Mouse (Mus musculus) cerebellum, postnatal 14 days (tissue): ENCODE measurements at regions not wholly inside any gene's neighbourhood (a gene's known extent, or its start where the extent isn't known, plus 50 kb on each side); places are given as distances from the start of the nearest gene placed in this dataset.
"Not testable (repeated sequence)": the region's sequence is repeated elsewhere in the genome, so short reads cannot be mapped to it uniquely, and the experiment has no call there.

Source experiments
- DNase-seq, 2 experiments: peaks; one replicate each; pipeline ENCODE4 v3.0.0; 2021; ENCODE audit warnings: mixed read lengths in 2 of 2

DNA sequence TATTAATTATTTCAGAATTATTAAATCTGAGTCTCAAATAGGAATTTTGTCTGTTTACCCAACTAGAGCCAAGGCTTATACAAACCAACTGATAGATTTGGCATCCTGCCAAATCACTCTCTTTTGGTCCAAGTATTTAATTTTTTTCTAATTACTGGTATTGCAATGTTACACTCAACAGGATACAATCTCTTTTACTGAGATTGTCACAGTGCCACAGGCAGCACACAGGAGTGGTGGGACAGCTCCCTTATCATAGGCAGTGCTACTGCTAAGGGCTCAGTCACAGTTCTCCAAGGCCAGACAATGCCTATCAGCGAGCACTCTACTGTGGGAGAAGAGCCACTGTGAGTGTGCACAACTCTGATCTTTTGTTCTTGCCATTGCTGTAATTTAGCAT is 396.9 kb downstream of the Med10 start:
- peak in 1 of 2 experiments; percentile 44 for DNase-seq

DNA sequence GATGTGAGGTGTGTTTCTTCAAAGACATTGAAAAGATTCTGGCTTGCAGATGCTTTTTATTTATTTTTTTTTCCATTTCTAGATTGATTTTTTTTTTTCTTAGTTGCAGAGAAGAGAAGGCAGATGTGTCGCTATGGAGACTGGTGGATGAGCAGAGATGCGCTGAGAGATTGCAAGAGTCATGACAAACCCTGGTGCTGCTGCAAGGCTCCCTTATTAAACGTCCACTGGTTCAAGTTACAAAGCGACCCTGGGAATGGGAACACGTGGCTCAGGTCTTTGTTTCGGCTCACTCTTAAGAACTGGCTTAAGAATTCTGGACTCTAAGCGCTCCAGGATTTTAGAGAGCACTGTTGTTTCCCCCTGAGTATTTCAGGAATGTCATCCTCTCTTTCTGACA is 403.1 kb downstream of the Med10 start:
- no peak for DNase-seq

DNA sequence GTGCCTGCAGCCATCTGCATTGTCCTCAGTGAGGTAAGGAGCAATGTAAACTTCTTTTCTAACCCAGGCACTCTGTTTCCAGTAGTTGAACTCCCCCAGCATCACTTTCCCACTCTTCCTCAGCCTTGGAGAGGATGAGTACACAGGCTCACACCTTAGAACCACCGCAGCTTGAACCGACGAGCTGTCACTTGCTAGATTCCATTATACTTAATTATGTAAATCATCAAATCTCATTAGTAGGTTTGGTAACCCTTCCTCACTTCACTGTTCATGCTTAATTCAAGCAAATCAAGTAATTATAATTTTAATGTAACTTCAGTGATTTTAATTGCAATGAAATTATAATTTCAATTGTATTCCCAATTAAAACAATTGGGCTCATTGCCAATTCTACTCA is 408.0 kb downstream of the Med10 start:
- DNase-seq = no peak

DNA sequence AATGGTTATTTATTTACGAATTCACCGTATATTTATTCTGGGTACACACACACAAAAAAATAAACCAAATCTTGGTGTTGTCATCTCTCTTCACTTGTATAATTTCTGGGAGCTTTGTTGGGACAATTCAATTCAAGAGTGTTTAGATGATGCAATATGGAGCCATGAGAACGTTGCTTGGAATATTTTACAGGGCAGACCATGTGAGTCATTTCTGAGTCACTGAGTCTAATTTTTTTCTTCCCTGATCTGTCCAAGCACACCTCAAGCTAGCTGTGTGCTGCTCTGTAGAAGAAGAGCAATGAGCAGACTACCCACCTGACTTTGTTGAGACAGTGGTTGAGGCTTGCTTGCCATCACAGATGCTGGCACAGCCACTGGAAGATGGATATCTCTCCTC is 410.8 kb downstream of the Med10 start:
- no peak for DNase-seq

DNA sequence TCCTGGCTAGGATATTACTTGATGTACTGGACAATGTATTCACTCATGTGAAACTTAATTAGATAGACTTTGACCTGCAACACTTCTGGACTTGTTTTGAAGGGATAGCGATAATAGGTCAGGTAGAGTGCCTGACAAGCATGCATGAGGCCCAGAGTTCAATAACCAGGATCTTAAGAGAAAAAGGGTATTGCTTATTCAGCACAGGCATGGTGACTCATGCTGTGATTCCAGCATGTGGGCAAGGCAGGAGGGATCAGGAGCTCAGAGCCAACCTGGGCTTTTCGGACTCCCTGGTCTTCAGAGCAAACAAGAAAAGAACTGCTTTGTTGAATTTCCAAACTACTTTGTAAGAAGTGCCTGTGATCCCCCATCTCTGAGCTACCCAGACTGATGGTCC is 411.4 kb downstream of the Med10 start:
- no peak for DNase-seq

DNA sequence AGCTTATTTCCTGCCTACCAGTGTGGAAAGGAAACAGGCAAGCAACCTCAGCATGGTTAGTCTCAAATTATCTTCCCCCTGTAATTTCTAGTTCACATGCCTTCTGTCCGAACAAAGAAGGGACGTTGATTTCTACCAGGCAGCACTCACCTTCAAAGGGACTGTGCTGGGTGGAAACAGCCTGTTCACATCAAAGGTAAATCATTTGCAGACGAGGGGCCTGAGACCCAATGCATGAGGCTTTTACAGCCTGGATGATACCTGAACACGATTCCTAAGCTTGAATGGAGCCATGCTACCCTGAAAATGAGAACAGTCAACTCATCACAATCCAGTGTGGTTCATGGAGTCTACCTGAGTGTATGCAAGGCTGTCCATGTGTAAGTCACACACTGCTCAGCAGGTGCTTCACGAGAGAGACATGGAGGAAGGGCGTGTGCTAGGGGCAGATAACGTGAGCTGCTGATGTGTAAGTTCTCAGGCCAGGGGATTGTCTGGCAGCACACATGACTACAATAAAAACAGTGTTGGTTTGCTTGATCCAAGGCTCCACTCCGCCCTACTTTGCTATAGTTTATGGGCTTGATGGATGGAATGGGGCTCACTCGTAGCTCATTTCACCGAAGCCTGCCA is 411.9 kb downstream of the Med10 start:
- no peak for DNase-seq

DNA sequence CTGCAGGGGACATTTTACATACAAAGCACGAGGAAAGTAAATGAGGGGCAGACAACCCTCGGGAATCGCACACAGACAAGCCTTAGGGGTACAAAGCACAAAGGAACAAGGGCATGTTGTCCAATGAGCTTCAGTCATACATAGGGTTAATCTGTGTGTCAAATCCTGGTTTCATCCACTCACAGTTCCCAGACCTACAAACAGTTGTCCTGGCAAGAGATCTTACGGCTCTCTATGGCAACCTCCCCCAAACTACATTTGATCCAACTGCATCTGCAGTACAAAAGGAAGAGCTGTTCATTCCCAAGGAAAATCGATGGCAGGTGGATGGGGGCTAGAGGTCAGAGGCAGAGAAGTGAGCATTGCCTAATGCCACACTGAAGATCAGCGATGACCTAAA is 413.9 kb downstream of the Med10 start:
- no peak for DNase-seq

DNA sequence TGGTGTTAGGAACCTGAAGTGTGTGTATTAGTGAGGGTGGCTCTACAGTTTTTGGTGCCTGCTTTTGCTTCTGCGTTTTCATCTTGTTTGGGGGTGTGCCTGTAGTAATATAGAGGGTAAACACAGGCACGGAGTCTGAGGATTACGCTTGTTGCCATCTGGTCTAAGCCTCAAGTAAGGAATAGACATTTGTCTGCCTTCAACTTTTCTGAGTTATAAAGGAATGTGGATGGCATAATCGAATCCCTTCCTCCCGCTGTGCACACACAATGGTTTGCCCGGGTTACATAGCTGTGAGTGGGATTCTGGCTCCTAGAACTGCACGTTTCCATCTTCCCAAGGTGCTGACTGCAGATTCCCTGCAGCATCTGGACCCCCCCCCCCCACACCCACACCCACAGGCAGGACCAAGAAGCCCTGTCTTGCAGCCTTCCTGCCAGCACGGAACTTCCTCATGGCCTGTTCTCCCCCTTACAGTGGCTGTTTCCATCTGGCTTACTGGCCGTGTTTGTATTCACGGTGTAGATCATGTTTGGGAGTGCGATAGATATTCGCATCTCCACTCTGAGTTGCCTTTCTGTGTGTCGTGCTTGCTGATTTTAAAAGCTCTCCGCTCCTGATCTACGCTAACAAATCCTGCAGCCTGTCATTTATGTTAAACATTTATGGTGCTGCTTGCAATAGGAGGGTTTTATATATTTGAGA is 415.4 kb downstream of the Med10 start:
- DNase-seq = no peak

DNA sequence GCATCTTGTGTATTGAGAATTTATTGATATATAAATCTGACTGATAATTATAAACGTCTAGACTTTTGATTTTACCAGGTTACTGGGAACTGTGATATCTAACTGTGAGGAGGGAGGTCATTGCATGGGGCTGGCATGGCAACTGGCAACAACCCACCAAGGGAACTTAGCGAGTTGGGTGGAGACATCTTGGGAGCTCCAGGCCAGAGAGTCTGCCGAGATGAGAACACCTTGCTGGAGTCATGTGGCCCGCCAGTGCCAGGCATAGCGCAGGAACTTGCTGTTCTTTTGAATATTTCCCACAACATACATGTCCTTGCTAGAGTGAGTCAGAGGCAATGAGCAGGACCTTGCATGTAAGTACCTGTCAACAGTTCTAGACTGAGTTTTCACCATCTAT is 413.9 kb downstream of the Ice1 start:
- DNase-seq = no peak

DNA sequence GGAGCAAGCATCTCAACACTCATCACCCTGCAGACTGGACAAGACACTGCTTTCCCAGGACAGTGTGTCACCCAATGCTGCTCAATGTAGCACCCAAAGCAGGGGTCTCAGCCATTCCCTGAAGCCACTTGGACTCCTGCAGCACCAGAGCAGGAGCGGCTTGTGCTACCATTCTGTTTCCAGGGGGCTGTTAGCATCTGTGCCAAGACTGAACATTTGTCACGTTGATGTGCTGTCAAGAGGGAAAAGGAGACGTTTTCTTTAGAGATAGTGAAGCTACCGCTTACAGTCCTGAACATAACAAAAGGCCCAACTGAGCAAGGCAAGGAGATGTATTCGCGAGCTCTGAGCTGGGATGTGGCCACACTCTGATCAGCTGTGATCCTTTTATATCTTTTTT is 410.3 kb downstream of the Ice1 start:
- no peak for DNase-seq

DNA sequence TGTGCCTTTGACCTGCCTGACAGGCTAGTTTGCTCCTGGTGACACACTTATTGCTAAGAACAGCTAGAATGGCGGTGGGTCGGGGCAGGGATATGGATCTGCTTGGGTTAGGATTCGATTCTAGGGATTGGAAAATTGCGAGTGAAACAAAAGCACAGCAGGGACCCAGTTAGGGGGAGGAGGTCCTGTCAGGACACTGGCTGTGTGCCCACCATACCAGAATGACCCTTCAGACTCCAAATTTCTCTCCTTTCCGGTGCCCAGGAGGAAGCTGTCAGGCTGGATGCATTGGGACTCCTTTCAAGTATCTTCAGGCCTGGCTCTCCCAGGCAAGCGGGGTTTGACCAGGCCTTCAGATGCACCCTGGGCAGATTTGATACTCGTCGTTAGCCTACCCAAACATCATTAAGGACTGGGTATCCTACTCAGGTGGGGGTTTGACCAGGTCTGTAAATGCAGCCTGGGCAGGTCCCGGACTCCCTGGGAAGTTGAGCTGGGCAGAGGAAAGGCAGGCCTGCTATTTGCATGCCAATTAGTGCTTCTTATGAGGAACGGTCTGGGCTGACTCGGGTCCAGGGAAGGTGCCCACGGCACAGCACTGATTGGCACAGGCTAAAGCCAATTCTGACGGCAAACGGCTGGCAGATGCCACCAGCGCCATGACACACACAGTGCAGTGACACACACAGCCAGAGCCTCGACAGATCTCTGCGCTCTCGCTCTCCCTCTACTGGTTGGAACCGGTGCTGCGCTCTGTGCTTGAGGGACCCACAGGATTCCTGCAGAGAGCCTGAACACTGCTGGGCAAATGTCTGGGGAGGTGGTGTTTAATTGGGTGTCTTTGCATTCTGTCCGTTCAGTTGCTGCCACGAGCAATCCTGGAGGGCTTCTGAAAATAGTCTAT is 403.3 kb downstream of the Ice1 start:
- peak; percentile 97 to 98 for DNase-seq

DNA sequence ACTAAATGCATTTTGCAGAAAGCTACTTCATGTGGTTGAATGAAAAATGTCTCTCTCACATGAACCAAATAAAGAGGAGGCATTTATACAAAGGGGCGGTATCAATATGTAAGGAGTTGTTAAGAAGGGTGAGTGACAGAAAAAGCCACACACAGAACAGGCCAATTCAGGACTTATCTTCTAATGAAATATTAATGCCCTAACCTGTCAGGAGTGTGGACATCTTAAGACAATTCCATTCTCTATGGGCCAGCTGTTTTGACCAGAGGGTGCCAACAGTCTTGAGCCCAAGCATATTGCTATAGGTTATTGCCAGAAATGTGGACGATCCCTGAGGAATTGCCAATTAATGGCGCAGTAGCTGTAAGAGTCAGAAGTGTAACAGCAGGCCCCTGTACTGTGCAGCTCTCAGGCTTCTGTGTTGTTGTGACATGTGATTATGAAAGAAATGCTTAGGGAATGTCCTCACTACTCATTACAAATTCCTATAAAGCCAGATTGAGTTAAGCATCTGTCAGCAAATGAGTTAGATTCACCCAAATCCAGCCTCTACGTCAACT is 393.8 kb downstream of the Ice1 start:
- no peak for DNase-seq

DNA sequence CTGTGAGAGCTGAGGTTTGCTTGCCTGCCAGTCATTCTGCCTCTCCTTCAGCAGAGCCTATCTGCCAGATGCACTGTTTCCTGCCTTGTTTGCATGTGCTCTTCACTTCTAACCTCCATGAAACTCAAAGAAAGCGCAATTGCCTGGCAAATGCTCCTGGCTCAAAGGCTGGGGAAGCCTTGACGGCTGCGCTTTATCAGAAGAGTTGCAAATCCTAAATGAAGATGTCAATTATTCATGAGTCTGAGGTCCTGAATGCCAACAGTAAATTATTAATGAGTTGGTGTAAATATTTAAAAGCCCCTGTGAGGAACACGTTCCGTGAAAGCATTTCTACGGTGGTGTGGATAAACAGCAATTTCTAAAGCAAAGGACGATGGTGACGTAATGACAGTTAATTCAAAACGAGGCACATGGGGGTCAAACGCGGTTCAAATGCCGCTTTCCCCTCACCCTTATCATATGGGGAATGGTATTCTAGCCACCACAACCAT is 377.4 kb downstream of the Ice1 start:
- DNase-seq = no peak

DNA sequence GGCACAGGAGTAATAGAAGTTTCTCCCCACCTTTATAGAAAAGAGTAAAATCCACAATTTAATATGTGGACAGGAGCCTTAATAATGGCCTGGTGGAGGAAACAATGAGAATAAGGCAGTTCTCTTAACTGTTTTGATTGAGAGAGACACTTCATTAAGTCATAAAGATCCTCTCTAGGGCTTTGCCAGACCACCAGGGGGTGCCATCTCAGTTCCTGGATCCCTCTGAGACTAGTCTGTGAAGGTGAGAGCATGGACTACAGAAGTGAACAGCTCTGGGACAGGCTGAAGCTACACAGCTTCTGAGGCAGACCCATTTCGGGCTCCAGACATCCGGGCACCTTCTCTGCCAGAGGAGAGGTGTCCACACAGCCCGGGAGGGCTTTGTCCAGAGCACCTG is 373.8 kb downstream of the Ice1 start:
- DNase-seq = no peak

DNA sequence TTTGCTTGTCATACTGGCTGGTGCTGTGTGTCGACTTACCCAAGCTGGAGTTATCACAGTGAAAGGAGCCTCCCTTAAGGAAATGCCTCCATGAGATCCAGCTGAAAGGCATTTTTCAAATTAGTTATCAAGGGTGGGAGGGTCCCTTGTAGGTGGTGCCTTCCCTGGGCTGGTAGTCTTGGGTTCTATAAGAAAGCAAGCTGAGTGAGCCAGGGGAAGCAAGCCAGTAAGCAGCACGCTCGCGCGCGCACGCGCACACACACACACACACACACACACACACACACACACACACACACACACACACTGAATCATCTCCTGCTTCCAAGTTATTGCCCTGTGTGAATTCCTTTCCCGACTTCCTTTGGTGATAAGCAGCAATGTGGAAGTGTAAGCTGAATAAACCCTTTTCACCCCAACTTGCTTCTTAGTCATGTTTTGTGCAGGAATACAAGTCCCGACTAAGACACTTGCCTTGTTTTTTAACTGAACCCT is 360.5 kb downstream of the Ice1 start:
- DNase-seq = not testable (repeated sequence)

DNA sequence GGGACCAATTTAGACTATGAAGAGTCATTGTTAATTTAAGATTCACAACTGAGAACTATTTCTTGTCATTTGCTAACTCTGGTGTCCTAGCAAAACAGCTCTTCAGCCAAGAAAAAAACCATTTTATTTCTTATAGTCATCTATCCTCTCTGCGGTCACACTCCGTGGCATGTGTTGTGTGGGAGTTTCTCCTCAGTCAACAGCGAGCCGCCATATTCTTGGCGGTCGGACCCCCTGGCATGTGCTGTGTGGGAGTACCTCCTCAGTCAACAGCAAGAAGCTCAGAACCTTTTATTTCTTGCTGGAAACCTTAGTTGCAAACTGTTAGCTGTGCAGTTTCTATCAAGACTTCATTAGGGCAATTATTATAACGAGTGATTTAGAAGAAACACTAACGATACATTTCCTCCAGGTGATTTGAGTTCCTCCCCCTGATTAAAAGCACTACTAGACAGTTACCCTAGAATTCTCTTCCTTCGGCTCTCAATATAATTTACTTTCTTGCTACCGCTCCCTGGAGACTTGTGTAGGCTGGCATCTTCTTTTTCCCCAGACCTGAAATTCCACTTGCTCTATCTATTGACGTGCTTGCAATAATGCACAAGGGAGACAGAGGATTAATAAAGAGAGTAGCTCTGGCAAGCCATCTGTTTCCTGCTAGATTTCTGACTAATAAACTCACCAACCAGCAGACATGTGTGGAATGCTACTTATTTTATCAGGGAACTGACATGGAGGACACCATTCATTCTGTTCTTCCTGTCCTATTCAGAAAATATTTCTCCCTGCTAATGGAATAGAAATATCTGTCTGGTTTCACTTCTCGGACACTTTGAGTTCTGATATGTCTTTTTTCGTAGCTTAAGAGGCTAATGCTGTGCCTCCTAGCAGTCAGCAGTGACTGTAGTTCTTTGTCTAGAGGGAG is 359.5 kb downstream of the Ice1 start:
- DNase-seq = no peak

DNA sequence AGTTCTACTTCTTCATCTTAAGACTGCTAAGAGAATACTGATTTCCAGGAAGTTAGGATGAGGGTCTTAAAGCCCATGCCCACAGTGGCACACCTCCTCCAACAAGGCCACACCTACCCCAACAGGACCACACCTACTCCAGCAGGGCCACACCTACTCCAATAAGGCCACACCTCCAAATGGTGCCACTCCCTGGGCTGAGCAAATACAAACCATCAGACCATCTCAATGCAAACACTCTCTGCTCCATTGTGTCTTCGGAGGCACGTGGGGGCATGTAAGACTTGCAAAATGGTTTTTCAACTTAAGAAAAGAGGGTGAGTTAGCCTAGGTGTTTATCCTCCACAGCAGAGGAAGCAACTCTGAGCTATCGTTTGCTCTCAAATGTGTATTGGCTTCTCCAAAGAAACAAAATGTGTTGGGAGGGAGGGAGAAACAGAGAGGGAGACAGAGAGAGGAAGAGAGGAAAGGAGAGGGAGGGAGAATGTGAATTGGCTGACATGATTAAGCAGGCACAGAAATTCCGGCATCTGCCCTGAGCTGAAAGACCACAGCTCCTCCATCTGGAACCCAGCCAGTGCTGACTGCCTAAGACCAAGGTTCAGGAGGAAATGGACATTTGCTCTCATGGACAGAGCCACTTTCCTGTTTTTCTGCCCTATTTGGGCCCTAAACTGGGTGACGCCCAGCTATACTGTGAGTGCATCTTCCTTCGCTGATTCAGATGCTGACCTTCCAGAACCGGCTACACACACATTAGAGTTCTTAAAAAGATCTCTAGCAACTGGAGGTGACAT is 356.2 kb downstream of the Ice1 start:
- DNase-seq = peak; percentile 29 to 48

DNA sequence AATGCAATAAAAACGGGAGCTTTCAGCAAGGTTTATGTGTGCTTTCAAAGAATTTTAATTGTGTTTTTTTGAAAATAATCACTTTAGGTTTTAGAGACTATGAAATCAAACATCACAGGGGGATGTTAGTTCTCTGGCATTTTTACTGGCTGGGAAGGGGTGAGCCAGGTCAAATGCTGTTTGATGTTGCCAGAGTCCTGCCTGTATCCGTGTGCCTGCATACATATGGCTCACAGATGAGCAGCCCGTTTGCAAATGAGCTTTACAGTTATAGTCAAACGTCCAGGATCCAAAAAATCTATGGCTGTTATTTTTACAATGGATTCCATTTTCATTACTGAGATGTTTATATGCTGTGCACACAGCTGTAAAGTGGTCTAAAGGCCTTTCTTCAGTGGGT is 354.7 kb downstream of the Ice1 start:
- DNase-seq = no peak

DNA sequence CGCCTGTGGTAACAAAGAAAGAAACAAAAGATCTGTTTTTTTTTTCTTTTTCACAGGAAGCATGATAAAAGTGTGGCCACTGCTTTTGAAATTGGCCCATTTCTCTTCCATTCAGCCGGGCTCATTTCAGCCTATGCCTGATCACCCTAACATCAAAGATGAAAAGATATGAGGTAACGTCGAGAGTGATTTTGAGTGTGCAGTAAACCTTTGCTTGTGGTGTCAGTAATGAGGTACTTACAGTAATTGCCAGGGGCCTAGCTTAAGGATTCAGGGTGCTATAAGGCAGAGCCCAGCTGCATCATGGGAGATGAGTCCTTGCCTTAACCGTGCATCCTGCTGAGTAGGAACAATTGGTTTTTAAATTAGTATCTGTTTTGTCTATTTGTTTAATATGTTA is 354.2 kb downstream of the Ice1 start:
- no peak for DNase-seq

DNA sequence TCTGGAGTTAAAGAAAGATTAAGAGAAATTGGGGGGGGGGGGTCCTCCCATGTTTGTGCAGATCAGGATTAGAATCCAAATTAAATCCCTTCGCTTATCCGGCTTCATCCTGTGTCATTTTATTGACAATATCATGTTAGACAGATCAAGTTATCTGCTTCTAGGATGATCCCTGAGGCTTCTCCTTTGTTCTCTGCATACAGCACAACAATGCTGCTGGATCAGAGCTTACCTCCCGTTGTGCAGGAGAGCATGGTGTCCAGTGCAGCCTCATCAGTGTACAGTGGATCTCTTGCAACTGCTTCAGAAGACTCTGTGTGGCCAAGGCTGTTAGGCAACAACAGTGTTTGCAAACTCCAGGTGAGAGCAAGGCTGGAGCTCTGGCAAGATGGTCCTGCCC is 344.7 kb downstream of the Ice1 start:
- no peak for DNase-seq

DNA sequence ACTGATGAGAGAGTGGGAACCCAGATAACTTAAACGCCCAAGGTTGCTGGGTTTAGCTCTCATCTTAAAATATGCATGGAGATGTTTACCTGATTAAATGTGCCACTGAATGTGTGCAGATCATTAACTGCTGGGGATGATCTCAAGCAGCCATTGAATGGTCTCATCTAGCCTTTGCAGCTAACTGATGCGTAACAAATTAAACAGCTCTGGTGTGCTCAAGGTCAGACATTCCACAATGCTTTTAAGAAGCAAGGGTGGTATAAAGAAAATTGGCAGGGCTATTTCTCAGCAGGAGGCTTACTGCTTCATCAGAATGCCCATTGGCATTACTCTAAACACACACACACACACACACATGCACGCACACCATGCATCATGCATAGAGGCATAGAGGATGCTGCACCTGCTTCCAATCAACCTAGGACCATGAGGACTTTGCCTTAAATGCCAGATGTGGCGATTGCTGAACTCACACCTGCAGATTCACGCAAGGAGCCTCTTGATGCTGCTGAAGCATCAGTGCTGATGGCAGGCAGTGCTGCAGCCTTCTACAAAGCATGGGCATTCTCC is 333.4 kb downstream of the Ice1 start:
- DNase-seq = no peak
